10 mouse cellular contexts compared by ENCODE assay signal in genomic region chr1:85935148-85935852, GRCm38 (mm10). TPM values are rescaled to one million over a fixed set of nuclear protein-coding genes. Genes with fewer than 3 reads are reported as not detected.
DNase-seq lines count a peak whose midpoint lies in the region; ATAC-seq and TF ChIP-seq lines count a peak whose summit lies in the region.
"Had no signal": no experiment of that assay in that cellular context is flagged by ENCODE, and none has a peak within 500 bp of the region (broad histone marks: within the 10 kb centered on the region; RNA-seq: fewer than 3 reads in every experiment).

No protein-coding gene starts in this region.

- H3K36me3 ChIP-seq in lung, postnatal 0 days (ENCODE audit: insufficient read depth, low read length), result no peaks in the 10 kb centered on the region
- H3K36me3 ChIP-seq: embryonic facial prominence, embryonic 12.5 days; liver, embryonic 15.5 days had no signal

- TF ChIP-seq EP300 in lung, postnatal 0 days (IDR thresholded peaks at IDR 0.05), result no peak

- H3K9ac ChIP-seq in lung, postnatal 0 days (replicated peaks; ENCODE audit: low read depth), result no peak overlapping the region
- H3K9ac ChIP-seq: embryonic facial prominence, embryonic 12.5 days; liver, embryonic 15.5 days had no signal

- 57% methylated on average over 8 of the region's 8 CpGs for WGBS in lung, postnatal 0 days

- ATAC-seq in lung, postnatal 0 days, result no peak

- no peaks in the 10 kb centered on the region for H3K9me3 ChIP-seq in lung, postnatal 0 days (ENCODE audit: low read length)
- H3K9me3 ChIP-seq: embryonic facial prominence, embryonic 12.5 days; liver, embryonic 15.5 days had no signal

- no peak overlapping the region for H3K27ac ChIP-seq in lung, postnatal 0 days (ENCODE audit: low read length)
- H3K27ac ChIP-seq: embryonic facial prominence, embryonic 12.5 days; liver, embryonic 15.5 days had no signal

- TF ChIP-seq CTCF in lung, postnatal 0 days (IDR thresholded peaks at IDR 0.05), result peak; percentile 78

- DNase-seq in heart, adult 8-10 months (ENCODE audit: low spot score), result peak; percentile 50
- DNase-seq in heart, postnatal 25 days (ENCODE audit: low spot score), result no peak
- DNase-seq in urinary bladder, postnatal 36 days (ENCODE audit: low spot score in 2 of 2), result peak; percentile 20 to 39
- no peak for DNase-seq in urinary bladder, adult 18-20 months (ENCODE audit: low spot score in 2 of 2)
- peak; percentile 27 for DNase-seq in cerebellum, adult 11-12 months
- peak; percentile 61 to 75 for DNase-seq in heart, postnatal 14 days
- DNase-seq in lung, postnatal 0 days (ENCODE audit: low spot score), result peak; percentile 47
- DNase-seq in testis, postnatal 14 days (ENCODE audit: low spot score), result peak; percentile 38

- no peak overlapping the region for H3K4me3 ChIP-seq in lung, postnatal 0 days (ENCODE audit: low read depth, low read length)
- H3K4me3 ChIP-seq: embryonic facial prominence, embryonic 12.5 days; liver, embryonic 15.5 days had no signal

- intact Hi-C loops in heart, postnatal 25 days (cut with DNase I), result loop anchor here (1.0 to 2.0 kb wide), 2 partner anchors 73 to 80 kb away; no protein-coding TSS in a partner anchor
- intact Hi-C loops in heart, postnatal 14 days (cut with DNase I), result loop anchor here (2.0 kb wide), 2 partner anchors 40 to 82 kb away; partner anchors contain the start of gene Itm2c

- H3K4me2 ChIP-seq in lung, postnatal 0 days (replicated peaks; ENCODE audit: low read depth, low read length), result no peak overlapping the region
- H3K4me2 ChIP-seq: embryonic facial prominence, embryonic 12.5 days; liver, embryonic 15.5 days had no signal

- H3K27me3 ChIP-seq in lung, postnatal 0 days (replicated peaks; ENCODE audit: insufficient read depth, low read length), result no peaks in the 10 kb centered on the region
- H3K27me3 ChIP-seq: embryonic facial prominence, embryonic 12.5 days; liver, embryonic 15.5 days had no signal

- H3K4me1 ChIP-seq in lung, postnatal 0 days (ENCODE audit: insufficient read depth, low read depth, low read length), result no peaks in the 10 kb centered on the region

RNA-seq across cellular contexts. Expression of gene 4933407L21Rik, which starts 7.0 kb away (rescaled TPM):
- total RNA-seq in heart, adult 8-10 months (2022), result not detected
- total RNA-seq in heart, postnatal 25 days (2021), result not detected
- total RNA-seq in heart, postnatal 14 days (2021), result not detected
- polyA plus RNA-seq in lung, postnatal 0 days (2015; fragmentation: Nextera tagmentation; extraction: Ambion mirVana), result 0.11 and 0.30 TPM in 2 replicates
- polyA plus RNA-seq: liver, embryonic 15.5 days had no signal

RNA-seq across cellular contexts. Expression of gene Gpr55, which starts 25.5 kb away (rescaled TPM):
- under 1 TPM in 1 of 4 experiments, not detected in 3; 0.09 TPM for total RNA-seq in heart, adult 8-10 months (2022)
- total RNA-seq in heart, postnatal 25 days (2021), result not detected
- total RNA-seq in heart, postnatal 14 days (2021), result not detected
- polyA plus RNA-seq in lung, postnatal 0 days (2015; fragmentation: Nextera tagmentation; extraction: Ambion mirVana), result 0.14 and 0.26 TPM in 2 replicates

RNA-seq across cellular contexts. Expression of gene Itm2c, which starts 41.2 kb away (rescaled TPM):
- total RNA-seq in heart, adult 8-10 months (2022), result 10 to 100 TPM; 56.7 to 61.6 (median 58.2) TPM
- total RNA-seq in heart, postnatal 25 days (2021), result 10 to 100 TPM; 62.4 to 66.2 TPM
- 10 to 100 TPM; 87.2 to 93.8 TPM for total RNA-seq in heart, postnatal 14 days (2021)
- 221 and 244 TPM in 2 replicates for polyA plus RNA-seq in lung, postnatal 0 days (2015; fragmentation: Nextera tagmentation; extraction: Ambion mirVana)

Comparison
In these comparisons a context has a peak if more than half of its experiments do, and no peak if none do; other contexts are left out.
1. DNase-seq: peak in heart, adult 8-10 months (single experiment), urinary bladder, postnatal 36 days (2 of 2), cerebellum, adult 11-12 months (single experiment), heart, postnatal 14 days (2 of 2), lung, postnatal 0 days (single experiment) and testis, postnatal 14 days (single experiment); none in heart, postnatal 25 days (single experiment) and urinary bladder, adult 18-20 months (0 of 2).